Mouse (Mus musculus) C2C12 (cell line): Measurements from ENCODE around the gene Lrp10.

Experiments
- CEBPB ChIP-seq: IDR thresholded peaks from one replicate; pipeline ENCODE4 v1.6.1; 2011; ENCODE audit warnings: low read depth, mild to moderate bottlenecking, control low read depth, moderate library complexity
- CTCF ChIP-seq: IDR thresholded peaks from one replicate; pipeline ENCODE4 v1.5.1; 2011; ENCODE audit not compliant: control insufficient read depth, insufficient read depth, insufficient read length
- MAX ChIP-seq: IDR thresholded peaks from one replicate; pipeline ENCODE4 v1.6.1; 2011; ENCODE audit warnings: mild to moderate bottlenecking, control low read depth
- MYOD1 ChIP-seq: IDR thresholded peaks from one replicate; pipeline ENCODE4 v1.6.1; 2011; ENCODE audit warnings: low read depth; ENCODE audit not compliant: control insufficient read depth, insufficient read length
- MYOG ChIP-seq: IDR thresholded peaks from one replicate; pipeline ENCODE4 v1.6.1; 2011; ENCODE audit not compliant: control insufficient read depth, insufficient read length; ENCODE audit errors: extremely low read depth
- USF1 ChIP-seq: IDR thresholded peaks from one replicate; pipeline ENCODE4 v1.6.1; 2011; ENCODE audit warnings: low read depth, mild to moderate bottlenecking, control low read depth, moderate library complexity

GRCm38 (mm10) chr14:54428421-54428820 lies 35.5 kb upstream of the Lrp10 start:
- TF ChIP-seq CEBPB, result no peak
- no peak for TF ChIP-seq CTCF
- TF ChIP-seq USF1, result no peak
- TF ChIP-seq MAX, result no peak
- TF ChIP-seq MYOD1, result no peak
- no peak for TF ChIP-seq MYOG
